Mouse (Mus musculus) A20 (cell line): Measurements from ENCODE around the gene Cnksr3.

Source experiments
- DNase-seq: peaks from one replicate; pipeline ENCODE4 v3.0.0-alpha.2; 2011; ENCODE audit warnings: low read depth, low spot score

The Cnksr3 gene

GRCm38 (mm10) chr10:7077971-7078370, 134.1 kb downstream of the Cnksr3 start:
- no peak for DNase-seq

- no peak for DNase-seq
Measured at GRCm38 (mm10) chr10:7077389-7077808, 134.6 kb downstream of the Cnksr3 start.

GRCm38 (mm10) chr10:7076662-7077211, 135.3 kb downstream of the Cnksr3 start:
- no peak for DNase-seq

- DNase-seq = peak; percentile 45
Measured at GRCm38 (mm10) chr10:7076201-7076600, 135.8 kb downstream of the Cnksr3 start.

GRCm38 (mm10) chr10:7075661-7076060, 136.4 kb downstream of the Cnksr3 start:
- DNase-seq = no peak

GRCm38 (mm10) chr10:7074231-7074630, 137.8 kb downstream of the Cnksr3 start:
- no peak for DNase-seq

GRCm38 (mm10) chr10:7070924-7071323, 141.1 kb downstream of the Cnksr3 start:
- DNase-seq = no peak

GRCm38 (mm10) chr10:7070100-7070835, 141.8 kb downstream of the Cnksr3 start:
- no peak for DNase-seq

- DNase-seq = no peak
Measured at GRCm38 (mm10) chr10:7069090-7069489, 142.9 kb downstream of the Cnksr3 start.
